Mouse (Mus musculus) lung, adult 2 months (tissue): ENCODE results near the gene Nxnl1.

ENCODE experiments used
- CTCF ChIP-seq: fragments of 200-500 bp; IDR thresholded peaks from 2 replicates; pipeline ENCODE4 v1.5.1; 2011; ENCODE audit warnings: mild to moderate bottlenecking, low read length, control low read depth; ENCODE audit not compliant: insufficient read depth
- POLR2A ChIP-seq: fragments of 200-500 bp; IDR thresholded peaks from 2 replicates; pipeline ENCODE4 v1.6.1; 2011; ENCODE audit warnings: low read depth, mild to moderate bottlenecking, control low read depth, low read length, borderline replicate concordance; ENCODE audit errors: extremely low read depth

- no peak for TF ChIP-seq CTCF
- TF ChIP-seq POLR2A, result no peak
Measured at GRCm38 (mm10) chr8:71534263-71534810, 32.1 kb downstream of the Nxnl1 start.
